Mouse (Mus musculus): ENCODE measurements around the gene Gm17387.

- no peak for TF ChIP-seq CTCF (IDR thresholded peaks at IDR 0.05; ENCODE audit: control insufficient read depth, insufficient read depth, insufficient replicate concordance, low read depth, low read length)
- TF ChIP-seq POLR2A (IDR thresholded peaks at IDR 0.05; ENCODE audit: control insufficient read depth, low read depth, low read length): no peak
Observed at GRCm38 (mm10) chr7:141063353-141063752, 34.4 kb downstream of the Gm17387 start.
